In the genomic region with DNA sequence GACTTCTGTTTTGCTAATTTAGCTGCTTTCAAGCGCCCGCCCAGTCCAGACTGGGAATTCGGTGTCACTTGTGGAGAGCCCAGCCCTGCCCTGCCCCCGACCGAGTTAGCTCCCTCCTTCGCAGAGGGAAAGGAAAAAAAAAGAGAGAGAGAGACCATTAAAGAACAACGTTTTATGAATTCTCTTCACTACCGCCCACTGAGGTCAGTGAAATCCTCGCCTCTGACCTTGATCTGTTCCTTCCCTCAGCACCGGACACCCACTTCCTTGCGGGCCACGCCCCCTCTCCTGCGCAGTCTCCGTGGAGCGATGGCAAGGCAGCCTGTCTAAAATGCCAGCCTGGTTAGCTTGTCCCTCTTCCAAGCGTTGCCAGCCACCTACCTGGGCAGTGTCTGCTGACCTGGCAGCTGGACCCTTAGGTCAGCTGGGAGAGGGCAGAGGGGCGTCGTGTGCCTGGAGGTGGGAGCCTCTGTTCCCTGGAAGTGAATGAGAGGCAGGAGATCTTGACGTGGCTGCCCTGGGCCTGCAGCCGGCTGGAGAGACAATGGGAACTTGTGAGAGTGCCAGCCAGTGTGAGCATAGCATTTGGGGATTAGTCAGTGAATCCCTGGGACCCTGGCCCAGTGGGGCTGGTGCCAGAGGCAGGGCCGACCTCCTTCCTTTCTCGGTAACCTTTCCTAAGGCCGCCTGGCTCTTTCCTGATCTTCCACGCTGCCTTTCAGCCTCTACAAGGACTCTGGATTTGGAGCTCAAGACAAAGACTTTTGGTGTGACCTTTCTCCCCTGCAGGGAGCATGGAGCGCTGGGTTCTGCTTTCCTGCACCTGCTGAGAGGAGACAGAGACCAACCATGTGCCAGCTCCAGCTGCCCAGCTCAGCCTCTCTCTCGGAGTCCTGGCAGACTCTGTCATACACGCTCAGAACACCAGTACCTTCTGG, we compare ENCODE assay signal across 9 mouse cellular contexts. TPM values are rescaled to one million over a fixed set of nuclear protein-coding genes. Genes with fewer than 3 reads are reported as not detected.
DNase-seq lines count a peak whose midpoint lies in the region; ATAC-seq and TF ChIP-seq lines count a peak whose summit lies in the region.
"Had no signal": no experiment of that assay in that cellular context is flagged by ENCODE, and none has a peak within 500 bp of the region (broad histone marks: within the 10 kb centered on the region; RNA-seq: fewer than 3 reads in every experiment).

No protein-coding gene starts in this region.

- TF ChIP-seq CTCF in hindbrain, postnatal 0 days (IDR thresholded peaks at IDR 0.05; ENCODE audit: low read depth): no peak
- no peak for TF ChIP-seq CTCF in liver, adult 2 months (IDR thresholded peaks at IDR 0.05; ENCODE audit: low read depth, low read length)

- WGBS in hindbrain, postnatal 0 days: 7% methylated on average over 27 of the region's 27 CpGs
- WGBS in liver, adult 2 months: 21% methylated on average over 27 of the region's 27 CpGs

- H3K36me3 ChIP-seq in hindbrain, postnatal 0 days (ENCODE audit: insufficient read depth, low read length): no peaks in the 10 kb centered on the region
- H3K36me3 ChIP-seq in liver, adult 2 months (ENCODE audit: control insufficient read depth, insufficient read depth, low read length): no peaks in the 10 kb centered on the region
- H3K36me3 ChIP-seq: G1E had no signal

- H3K4me1 ChIP-seq in hindbrain, postnatal 0 days (ENCODE audit: insufficient read depth, low read length): peaks cover 15% of the 10 kb centered on the region; the same call in 1 of the 2 replicates
- H3K4me1 ChIP-seq in liver, adult 2 months (ENCODE audit: control insufficient read depth, insufficient read depth, low read length): peaks cover 13% of the 10 kb centered on the region

- H3K79me2 ChIP-seq in liver, adult 2 months (ENCODE audit: control insufficient read depth, insufficient read depth, low read length): no peaks in the 10 kb centered on the region

- H3K4me2 ChIP-seq in hindbrain, postnatal 0 days (ENCODE audit: low read depth, low read length): peak overlapping the region; percentile 87

- ATAC-seq in hindbrain, postnatal 0 days: peak; percentile 50; the same call in 1 of the 2 replicates

- no peaks in the 10 kb centered on the region for H3K9me3 ChIP-seq in hindbrain, postnatal 0 days (ENCODE audit: low read length)

- peaks cover 7% of the 10 kb centered on the region; the same call in 1 of the 2 replicates for H3K27me3 ChIP-seq in hindbrain, postnatal 0 days (ENCODE audit: insufficient read depth, low read length)
- H3K27me3 ChIP-seq in liver, adult 2 months (ENCODE audit: control insufficient read depth, insufficient read depth, low read length): no peaks in the 10 kb centered on the region

- H3K9ac ChIP-seq in hindbrain, postnatal 0 days (replicated peaks; ENCODE audit: low read length): peak overlapping the region; percentile 40; the same call in 1 of the 2 replicates
- H3K9ac ChIP-seq in liver, adult 2 months (ENCODE audit: low read depth, low read length): no peak overlapping the region

- H3K4me3 ChIP-seq in hindbrain, postnatal 0 days (ENCODE audit: low read length): peak overlapping the region; percentile 28
- H3K4me3 ChIP-seq in liver, adult 2 months (ENCODE audit: insufficient read depth, low read depth, low read length): peak overlapping the region; percentile 25; the same call in 1 of the 2 replicates

- TF ChIP-seq POLR2A in liver, adult 2 months (IDR thresholded peaks at IDR 0.05; ENCODE audit: extremely low read depth, insufficient read depth, low read length): no peak

- H3K27ac ChIP-seq in hindbrain, postnatal 0 days: peak overlapping the region; percentile 76
- no peak overlapping the region for H3K27ac ChIP-seq in liver, adult 2 months (replicated peaks; ENCODE audit: insufficient read depth, low read depth, low read length)

- peak; percentile 37 for DNase-seq in layer of hippocampus, adult 9-11 months
- DNase-seq in layer of hippocampus, adult 9-10 months (ENCODE audit: low spot score): no peak
- DNase-seq in embryo, embryonic 10 days (ENCODE audit: low spot score): peak; percentile 83
- DNase-seq in gastrocnemius, postnatal 4 days (ENCODE audit: low spot score in 2 of 2): peak; percentile 54 to 70
- peak; percentile 76 for DNase-seq in hindbrain, postnatal 0 days (ENCODE audit: low spot score)
- peak; percentile 28 for DNase-seq in liver, adult 2 months (ENCODE audit: extremely low read depth, low read depth, low spot score)
- peak; percentile 76 for DNase-seq in neural tube, embryonic 10.5 days (ENCODE audit: extremely low spot score, low spot score)
- DNase-seq in natural killer cell, adult 2 months (ENCODE audit: low spot score in 2 of 2): no peak

RNA-seq across cellular contexts. Expression of gene Foxp4, which starts 51.9 kb away (rescaled TPM):
- 10 to 100 TPM; 18.9 to 22.3 TPM for total RNA-seq in gastrocnemius, postnatal 4 days (2021)
- 109 and 128 TPM in 2 replicates for total RNA-seq in hindbrain, postnatal 0 days (2014; rRNA removed)
- 29.3 and 31.3 TPM in 2 replicates for polyA plus RNA-seq in hindbrain, postnatal 0 days (2015; fragmentation: Nextera tagmentation; extraction: Ambion mirVana)
- 2.0 and 4.1 TPM in 2 replicates for total RNA-seq in liver, adult 2 months (2014; rRNA removed)
- 18.5 and 24.6 TPM in 2 replicates for polyA plus RNA-seq in liver, adult 2 months (2012; rRNA removed)

Comparison
In these comparisons a context has a peak if more than half of its experiments do, and no peak if none do; other contexts are left out.
1. DNase-seq: peak in layer of hippocampus, adult 9-11 months (single experiment), embryo, embryonic 10 days (single experiment), gastrocnemius, postnatal 4 days (2 of 2), hindbrain, postnatal 0 days (single experiment), liver, adult 2 months (single experiment) and neural tube, embryonic 10.5 days (single experiment); none in layer of hippocampus, adult 9-10 months (single experiment) and natural killer cell, adult 2 months (0 of 2).